Comparison of ENCODE assay signal across 8 mouse cellular contexts in genomic region chr2:75701822-75702587, GRCm38 (mm10). TPM values are rescaled to one million over a fixed set of nuclear protein-coding genes. Genes with fewer than 3 reads are reported as not detected.
A peak's percentile ranks its signal among the peaks of the same experiment; 100 is the strongest.
DNase-seq lines count a peak whose midpoint lies in the region; ATAC-seq and TF ChIP-seq lines count a peak whose summit lies in the region.

No protein-coding gene starts in this region.

- H3K4me3 ChIP-seq in left cerebral cortex, adult 2 months = peak overlapping the region; percentile 49
- peak overlapping the region; percentile 75 for H3K4me3 ChIP-seq in embryonic facial prominence, embryonic 11.5 days (ENCODE audit: low read depth, low read length)
- no peak overlapping the region for H3K4me3 ChIP-seq in hindbrain, embryonic 16.5 days (ENCODE audit: low read length)

- no peak overlapping the region; the same call in 1 of the 2 replicates for H3K27ac ChIP-seq in left cerebral cortex, adult 2 months
- no peak overlapping the region for H3K27ac ChIP-seq in embryonic facial prominence, embryonic 11.5 days (replicated peaks; ENCODE audit: low read depth, low read length)
- no peak overlapping the region for H3K27ac ChIP-seq in hindbrain, embryonic 16.5 days (ENCODE audit: low read depth, low read length)

- TF ChIP-seq CTCF in left cerebral cortex, adult 2 months (IDR thresholded peaks at IDR 0.05) = no peak

- H3K4me2 ChIP-seq in embryonic facial prominence, embryonic 11.5 days (ENCODE audit: low read depth, low read length) = peak overlapping the region; percentile 64
- peak overlapping the region; percentile 86; the same call in 1 of the 2 replicates for H3K4me2 ChIP-seq in hindbrain, embryonic 16.5 days (ENCODE audit: low read length)

- intact Hi-C loops in left cerebral cortex, adult 2 months (cut with DNase I) = loop anchor here (2.0 to 10.0 kb wide), 2 partner anchors 43 to 73 kb away; partner anchors contain the start of gene Hnrnpa3
- intact Hi-C loops in left cerebral cortex, postnatal 25 days (cut with DNase I) = no loop called here

- WGBS in embryonic facial prominence, embryonic 11.5 days = 81% methylated on average over 9 of the region's 9 CpGs
- WGBS in hindbrain, embryonic 16.5 days = 81% methylated on average over 9 of the region's 9 CpGs

- no peak for DNase-seq in left cerebral cortex, adult 2 months (ENCODE audit: extremely low spot score in 1 of 2, low spot score in 2 of 2)
- no peak for DNase-seq in left cerebral cortex, postnatal 25 days (ENCODE audit: low spot score in 2 of 2)
- DNase-seq in embryonic facial prominence, embryonic 11.5 days (ENCODE audit: low spot score) = no peak
- DNase-seq in naive thymus-derived CD4-positive, alpha-beta T cell, adult 2 months (ENCODE audit: low read depth) = peak; percentile 20
- DNase-seq in cerebellum, postnatal 4 days (ENCODE audit: low spot score in 2 of 2) = no peak
- no peak for DNase-seq in thymus, postnatal 14 days
- DNase-seq in kidney, postnatal 14 days = no peak

- no peaks in the 10 kb centered on the region for H3K4me1 ChIP-seq in embryonic facial prominence, embryonic 11.5 days (ENCODE audit: control insufficient read depth, insufficient read depth, low read length)
- peaks cover 9% of the 10 kb centered on the region for H3K4me1 ChIP-seq in hindbrain, embryonic 16.5 days (ENCODE audit: control insufficient read depth, insufficient read depth, low read depth, low read length)

- no peaks in the 10 kb centered on the region for H3K9me3 ChIP-seq in embryonic facial prominence, embryonic 11.5 days (replicated peaks; ENCODE audit: control insufficient read depth, low read length)
- H3K9me3 ChIP-seq in hindbrain, embryonic 16.5 days (ENCODE audit: control insufficient read depth, low read length) = no peaks in the 10 kb centered on the region

- no peaks in the 10 kb centered on the region for H3K36me3 ChIP-seq in embryonic facial prominence, embryonic 11.5 days (replicated peaks; ENCODE audit: control insufficient read depth, insufficient read depth, low read depth, low read length)
- no peaks in the 10 kb centered on the region for H3K36me3 ChIP-seq in hindbrain, embryonic 16.5 days (ENCODE audit: control insufficient read depth, insufficient read depth, low read length)

- no peak for ATAC-seq in embryonic facial prominence, embryonic 11.5 days (replicated peaks; ENCODE audit: insufficient number of reproducible peaks, low FRiP score, low TSS enrichment, low read depth)
- ATAC-seq in hindbrain, embryonic 16.5 days = no peak

- H3K27me3 ChIP-seq in embryonic facial prominence, embryonic 11.5 days (ENCODE audit: control insufficient read depth, insufficient read depth, low read length) = no peaks in the 10 kb centered on the region
- peaks cover 4% of the 10 kb centered on the region; the same call in 1 of the 2 replicates for H3K27me3 ChIP-seq in hindbrain, embryonic 16.5 days (replicated peaks; ENCODE audit: control insufficient read depth, insufficient read depth, low read length)

- no peak overlapping the region for H3K9ac ChIP-seq in embryonic facial prominence, embryonic 11.5 days (replicated peaks; ENCODE audit: low read length)
- H3K9ac ChIP-seq in hindbrain, embryonic 16.5 days (ENCODE audit: low read depth, low read length) = no peak overlapping the region

RNA-seq across cellular contexts. Expression of gene Nfe2l2, which starts 2.4 kb away (rescaled TPM):
- 10 to 100 TPM; 11.3 to 13.1 TPM for total RNA-seq in left cerebral cortex, adult 2 months (2021)
- 10 to 100 TPM; 11.5 to 12.1 TPM for total RNA-seq in left cerebral cortex, postnatal 25 days (2021)
- polyA plus RNA-seq in embryonic facial prominence, embryonic 11.5 days (2014; fragmentation: Nextera tagmentation; extraction: Ambion mirVana) = 49.1 and 49.8 TPM in 2 replicates
- polyA plus RNA-seq in hindbrain, embryonic 16.5 days (2015; fragmentation: Nextera tagmentation; extraction: Ambion mirVana) = 14.3 and 15.7 TPM in 2 replicates

RNA-seq across cellular contexts. Expression of gene Hnrnpa3, which starts 42.9 kb away (rescaled TPM):
- total RNA-seq in left cerebral cortex, adult 2 months (2021) = 100 to 1,000 TPM; 282 to 308 TPM
- total RNA-seq in left cerebral cortex, postnatal 25 days (2021) = 100 to 1,000 TPM; 279 to 295 TPM
- 335 and 356 TPM in 2 replicates for polyA plus RNA-seq in embryonic facial prominence, embryonic 11.5 days (2014; fragmentation: Nextera tagmentation; extraction: Ambion mirVana)
- polyA plus RNA-seq in hindbrain, embryonic 16.5 days (2015; fragmentation: Nextera tagmentation; extraction: Ambion mirVana) = 150 and 172 TPM in 2 replicates
